Mouse (Mus musculus) C2C12 (cell line): Measurements from ENCODE around the gene Nprl3. TPM values are rescaled to one million over a fixed set of nuclear protein-coding genes. Genes with fewer than 3 reads are reported as not detected.
A peak's percentile ranks its signal among the peaks of the same experiment; 100 is the strongest.

ENCODE experiments used
- H3K27me3 ChIP-seq: one replicate; pipeline ENCODE4 v1.6.1; 2011; ENCODE audit not compliant: control insufficient read depth, insufficient read depth, insufficient read length
- H3K36me3 ChIP-seq: one replicate; pipeline ENCODE4 v1.6.1; 2011; ENCODE audit not compliant: control insufficient read depth, insufficient read depth
- H3K4me3 ChIP-seq: one replicate; pipeline ENCODE4 v1.5.1; 2011; ENCODE audit warnings: mild to moderate bottlenecking, control low read depth; ENCODE audit not compliant: poor library complexity, insufficient read depth, severe bottlenecking
- H3K79me2 ChIP-seq: one replicate; pipeline ENCODE4 v1.6.1; 2011; ENCODE audit not compliant: control insufficient read depth, insufficient read depth
- H3K79me3 ChIP-seq: one replicate; pipeline ENCODE4 v1.6.1; 2011; ENCODE audit warnings: low read depth, control low read depth
- H3ac ChIP-seq: one replicate; pipeline ENCODE3; 2011; ENCODE audit warnings: low read depth; ENCODE audit not compliant: control insufficient read depth, insufficient read length
- CEBPB ChIP-seq: IDR thresholded peaks from one replicate; pipeline ENCODE4 v1.6.1; 2011; ENCODE audit warnings: low read depth, mild to moderate bottlenecking, control low read depth, moderate library complexity
- CTCF ChIP-seq: IDR thresholded peaks from one replicate; pipeline ENCODE4 v1.5.1; 2011; ENCODE audit not compliant: control insufficient read depth, insufficient read depth, insufficient read length
- FOSL1 ChIP-seq: IDR thresholded peaks from one replicate; pipeline ENCODE4 v1.8.0; 2011; ENCODE audit warnings: mild to moderate bottlenecking, low read length; ENCODE audit not compliant: poor library complexity, insufficient read depth, severe bottlenecking
- MAX ChIP-seq: IDR thresholded peaks from one replicate; pipeline ENCODE4 v1.6.1; 2011; ENCODE audit warnings: mild to moderate bottlenecking, control low read depth
- MYOD1 ChIP-seq: IDR thresholded peaks from one replicate; pipeline ENCODE4 v1.6.1; 2011; ENCODE audit warnings: low read depth; ENCODE audit not compliant: control insufficient read depth, insufficient read length
- MYOG ChIP-seq: IDR thresholded peaks from one replicate; pipeline ENCODE4 v1.6.1; 2011; ENCODE audit not compliant: control insufficient read depth, insufficient read length; ENCODE audit errors: extremely low read depth
- USF1 ChIP-seq: IDR thresholded peaks from one replicate; pipeline ENCODE4 v1.6.1; 2011; ENCODE audit warnings: low read depth, mild to moderate bottlenecking, control low read depth, moderate library complexity
- long read RNA-seq, 2 experiments: library from polyadenylated mRNA; unstranded; transcript quantifications; one replicate each; pipeline ENCODE4 v2.0.0; 2019 to 2020
- polyA plus RNA-seq: library from polyadenylated mRNA; unstranded; fragments of >200 nt; fragmentation: generic; extraction: Trizol; gene quantifications from one replicate; pipeline ENCODE4 v1.2.1, GENCODE M21; 2012; ENCODE audit warnings: missing spikeins

Nprl3 gene
- 34.0 TPM for polyA plus RNA-seq
- long read RNA-seq, experiment 1, transcript Nprl3-201 (13 exons, 2,865 nt) = major isoform, 10 of 40 reads
- long read RNA-seq, experiment 1, partial matches to known transcripts = 1 of 40 reads
- long read RNA-seq, experiment 1, other reads (novel, unspliced or antisense) = 25 of 40 reads
- long read RNA-seq, experiment 2, transcript Nprl3-201 (13 exons, 2,865 nt) = major isoform, 40 of 104 reads
- long read RNA-seq, experiment 2, partial matches to known transcripts = 2 of 104 reads
- long read RNA-seq, experiment 2, other reads (novel, unspliced or antisense) = 60 of 104 reads

DNA sequence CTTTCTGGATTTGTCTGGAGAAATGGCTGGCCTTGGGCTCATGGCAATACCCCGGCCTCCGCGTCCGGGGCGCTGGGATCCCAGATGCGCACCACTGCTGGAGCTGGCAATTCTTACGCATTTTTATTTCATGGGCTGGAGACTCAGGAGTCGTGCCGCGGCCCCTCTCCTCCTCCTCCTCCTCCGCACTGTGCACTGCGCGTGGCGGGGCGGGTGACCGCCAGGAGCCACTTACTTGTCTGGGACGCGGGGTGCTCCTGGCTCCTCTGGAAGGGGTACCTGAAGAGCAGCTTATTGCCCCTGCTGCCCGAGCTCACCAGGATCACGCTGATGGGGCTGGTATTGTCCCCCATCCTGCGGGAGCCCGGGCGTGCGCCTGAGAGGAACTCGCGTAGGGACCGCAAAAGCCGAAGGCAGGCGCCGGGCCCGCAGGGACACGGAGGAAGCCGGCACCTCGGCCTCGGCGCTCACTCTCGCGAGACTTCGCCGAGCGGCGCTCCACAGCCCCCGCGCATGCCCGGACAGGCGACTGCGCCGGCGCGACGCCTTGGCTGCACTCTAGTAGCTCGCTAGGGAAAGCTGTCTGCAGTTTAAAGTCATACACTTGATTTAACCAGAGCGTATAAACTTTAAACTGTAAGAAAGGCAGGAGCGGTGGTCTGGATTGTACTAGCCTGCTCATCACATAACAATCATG lies at the start of gene Nprl3:
Nprl3 (minus strand) TSS at position 520 of the 697 bp plus-strand sequence.
- Histone ChIP-seq H3K36me3 (no peaks in the 10 kb centered on the region), H3K27me3 (no peaks in the 10 kb centered on the region), H3K79me2 (peaks cover 38% of the 10 kb centered on the region), H3K4me3 (peak within 1 kb of the TSS; percentile 78), H3ac (peak within 1 kb of the TSS; percentile 95), H3K79me3 (peaks cover 17% of the 10 kb centered on the region)
- TF ChIP-seq CEBPB (no peak), MAX (peak; percentile 75), FOSL1 (no peak), USF1 (no peak), CTCF (no peak), MYOG (no peak)

DNA sequence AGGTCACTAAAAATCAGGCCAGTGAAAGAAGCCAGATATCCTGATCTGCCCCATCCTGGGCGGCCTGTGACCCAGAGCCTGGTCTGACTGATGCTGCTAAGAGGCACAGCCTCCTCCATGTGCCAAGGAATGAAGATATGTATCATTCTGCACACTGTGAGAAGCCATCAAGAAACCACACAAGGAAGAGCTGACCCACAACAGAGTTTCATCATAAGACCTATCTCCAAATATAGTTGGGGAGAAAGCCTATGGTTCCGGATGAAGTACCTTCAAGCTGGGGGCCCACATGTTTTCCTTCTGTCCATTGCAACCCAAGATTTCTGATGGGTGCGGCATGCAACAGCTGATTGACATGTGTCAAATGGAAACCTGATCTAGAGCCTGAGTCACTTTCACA lies 48.5 kb upstream of the Nprl3 start:
- no peaks in the 10 kb centered on the region for H3K27me3 ChIP-seq

DNA sequence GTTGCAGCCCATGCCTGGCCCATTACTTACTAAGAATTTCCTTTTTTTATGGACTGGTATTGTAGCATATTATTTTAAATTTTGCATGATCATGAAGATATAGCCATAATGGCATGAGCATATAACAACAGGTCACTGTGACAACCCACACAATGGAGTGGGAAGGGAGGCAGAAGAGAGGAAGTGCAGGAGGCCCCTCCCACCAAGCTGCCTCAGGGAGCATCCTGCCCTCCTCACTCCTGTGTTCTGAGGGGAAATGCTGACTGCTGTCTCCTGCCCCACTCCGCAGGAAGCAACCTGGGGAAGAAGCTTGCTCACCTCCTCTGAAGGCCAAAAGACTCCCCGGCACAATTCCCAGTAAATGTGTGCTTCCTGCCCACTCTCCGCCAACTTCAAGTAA lies 42.4 kb upstream of the Nprl3 start:
- no peaks in the 10 kb centered on the region for H3K79me2 ChIP-seq
- H3K27me3 ChIP-seq = no peaks in the 10 kb centered on the region
- no peak for TF ChIP-seq CTCF
- no peak for TF ChIP-seq USF1
- no peak for TF ChIP-seq FOSL1
- TF ChIP-seq CEBPB = no peak
- TF ChIP-seq MYOG = no peak
- no peak for TF ChIP-seq MAX
- no peak for TF ChIP-seq MYOD1
- H3K79me3 ChIP-seq = no peaks in the 10 kb centered on the region
- no peak overlapping the region for H3K4me3 ChIP-seq
- H3K36me3 ChIP-seq = no peaks in the 10 kb centered on the region
- H3ac ChIP-seq = no peak overlapping the region

More for the DNA sequence above, 48.5 kb upstream of the Nprl3 start:
- no peak for TF ChIP-seq CTCF
- TF ChIP-seq USF1 = no peak
- no peak for TF ChIP-seq CEBPB
- no peak for TF ChIP-seq MYOG
- no peak for TF ChIP-seq FOSL1
- TF ChIP-seq MAX = no peak
- TF ChIP-seq MYOD1 = no peak
- H3K79me3 ChIP-seq = no peaks in the 10 kb centered on the region
- no peak overlapping the region for H3K4me3 ChIP-seq
- H3K79me2 ChIP-seq = no peaks in the 10 kb centered on the region
- no peaks in the 10 kb centered on the region for H3K36me3 ChIP-seq
- H3ac ChIP-seq = no peak overlapping the region

- H3K36me3 ChIP-seq = no peaks in the 10 kb centered on the region
- TF ChIP-seq USF1 = no peak
- no peak for TF ChIP-seq MYOG
- no peak for TF ChIP-seq MYOD1
- no peak for TF ChIP-seq FOSL1
- TF ChIP-seq CEBPB = no peak
- no peak for TF ChIP-seq CTCF
- TF ChIP-seq MAX = no peak
These were observed 41.9 kb upstream of the Nprl3 start for GRCm38 (mm10) chr11:32309446-32309845.

DNA sequence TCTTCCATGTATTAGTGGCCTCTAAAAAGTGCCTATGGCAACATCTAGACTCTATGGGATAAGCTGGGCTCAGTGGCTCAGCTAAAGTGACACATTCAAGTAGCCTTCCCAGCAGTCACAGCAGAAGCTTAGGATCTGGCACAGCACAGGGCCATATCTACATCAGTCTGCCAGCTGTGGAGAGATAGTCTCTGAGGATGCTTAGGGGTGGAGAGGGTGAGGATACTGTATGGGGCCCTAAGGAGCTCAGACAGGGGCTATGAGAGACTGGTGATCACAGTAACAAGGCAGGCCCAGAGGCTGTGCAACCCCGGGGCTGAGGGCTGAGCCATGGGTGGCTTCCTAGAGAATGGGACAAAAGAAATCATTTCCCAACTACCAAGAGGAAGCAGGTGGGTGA lies 39.5 kb upstream of the Nprl3 start:
- no peaks in the 10 kb centered on the region for H3K36me3 ChIP-seq
- H3K79me2 ChIP-seq = no peaks in the 10 kb centered on the region
- no peak overlapping the region for H3K4me3 ChIP-seq
- no peaks in the 10 kb centered on the region for H3K79me3 ChIP-seq
- peaks cover 16% of the 10 kb centered on the region for H3K27me3 ChIP-seq
- H3ac ChIP-seq = no peak overlapping the region
- TF ChIP-seq CEBPB (no peak), MYOD1 (no peak), FOSL1 (no peak), CTCF (no peak), MYOG (no peak), MAX (no peak), USF1 (no peak)

More at GRCm38 (mm10) chr11:32309446-32309845, 41.9 kb upstream of the Nprl3 start:
- no peaks in the 10 kb centered on the region for H3K79me2 ChIP-seq
- H3K27me3 ChIP-seq = no peaks in the 10 kb centered on the region
- H3ac ChIP-seq = no peak overlapping the region
- H3K4me3 ChIP-seq = no peak overlapping the region
- H3K79me3 ChIP-seq = no peaks in the 10 kb centered on the region

GRCm38 (mm10) chr11:32303455-32303854 lies 35.9 kb upstream of the Nprl3 start:
- Histone ChIP-seq H3ac (no peak overlapping the region), H3K4me3 (no peak overlapping the region), H3K27me3 (peaks cover 29% of the 10 kb centered on the region), H3K36me3 (no peaks in the 10 kb centered on the region), H3K79me3 (no peaks in the 10 kb centered on the region), H3K79me2 (no peaks in the 10 kb centered on the region)
- TF ChIP-seq FOSL1 = no peak
- no peak for TF ChIP-seq CTCF
- TF ChIP-seq MYOD1 = no peak
- TF ChIP-seq MYOG = no peak
- TF ChIP-seq USF1 = no peak
